Mouse (Mus musculus) E14TG2a.4 (cell line): Measurements from ENCODE around the gene Six4.
"Not testable (repeated sequence)": the region's sequence is repeated elsewhere in the genome, so short reads cannot be mapped to it uniquely, and the experiment has no call there.

Experiments
- H3K27me3 ChIP-seq: 2 replicates; pipeline ENCODE4 v1.6.1; 2014; ENCODE audit warnings: low read length, control low read depth; ENCODE audit not compliant: insufficient read depth
- H3K36me3 ChIP-seq: 2 replicates; pipeline ENCODE4 v1.6.1; 2014; ENCODE audit warnings: low read length, control low read depth; ENCODE audit not compliant: insufficient read depth
- H3K4me1 ChIP-seq: replicated peaks from 2 replicates; pipeline ENCODE4 v1.6.1; 2014; ENCODE audit warnings: low read depth, low read length, control low read depth
- H3K4me3 ChIP-seq: replicated peaks from 2 replicates; pipeline ENCODE4 v1.5.1; 2014; ENCODE audit warnings: mild to moderate bottlenecking, low read length
- H3K9me3 ChIP-seq: 2 replicates; pipeline ENCODE4 v1.6.1; 2014; ENCODE audit warnings: low read length, control low read depth
- CTCF ChIP-seq: conservative IDR thresholded peaks from 2 replicates; pipeline ENCODE4 v1.5.1; 2014; ENCODE audit warnings: low read length
- NANOG ChIP-seq: IDR thresholded peaks from 2 replicates; pipeline ENCODE4 v1.6.1; 2014; ENCODE audit warnings: borderline replicate concordance, low read length, mixed read lengths
- POU5F1 ChIP-seq: IDR thresholded peaks from 2 replicates; pipeline ENCODE4 v1.6.1; 2014; ENCODE audit warnings: low read length, borderline replicate concordance

The Six4 gene

GRCm38 (mm10) chr12:73123093-73124041 lies 10.1 kb upstream of the Six4 start, which contains the start of gene Mnat1:
Gene Mnat1 (plus strand): TSS chr12:73123717.
- TF ChIP-seq CTCF: no peak
- no peaks in the 10 kb centered on the region for H3K27me3 ChIP-seq
- H3K36me3 ChIP-seq: no peaks in the 10 kb centered on the region
- H3K4me1 ChIP-seq: peaks cover 32% of the 10 kb centered on the region
- H3K4me3 ChIP-seq: peak within 1 kb of the TSS; percentile 91
- H3K9me3 ChIP-seq: no peaks in the 10 kb centered on the region

GRCm38 (mm10) chr12:73112326-73113087 lies 749 bp downstream of the Six4 start:
- H3K9me3 ChIP-seq: no peaks in the 10 kb centered on the region
- TF ChIP-seq POU5F1 (no peak), CTCF (no peak), NANOG (no peak)
- H3K27me3 ChIP-seq: no peaks in the 10 kb centered on the region

GRCm38 (mm10) chr12:73111561-73112325 lies 1.5 kb downstream of the Six4 start:
- Histone ChIP-seq H3K27me3 (no peaks in the 10 kb centered on the region), H3K4me3 (peak overlapping the region; percentile 98), H3K36me3 (peaks cover 40% of the 10 kb centered on the region), H3K9me3 (no peaks in the 10 kb centered on the region), H3K4me1 (peaks cover 63% of the 10 kb centered on the region)
- TF ChIP-seq POU5F1 (no peak), CTCF (no peak), NANOG (no peak)

More at GRCm38 (mm10) chr12:73112326-73113087, 749 bp downstream of the Six4 start:
- Histone ChIP-seq H3K36me3 (peaks cover 32% of the 10 kb centered on the region), H3K4me3 (peak overlapping the region; percentile 98), H3K4me1 (peaks cover 58% of the 10 kb centered on the region)

- no peak for TF ChIP-seq CTCF
- no peak for TF ChIP-seq NANOG
- TF ChIP-seq POU5F1: no peak
- H3K36me3 ChIP-seq: peaks cover 51% of the 10 kb centered on the region
- H3K4me1 ChIP-seq: peaks cover 68% of the 10 kb centered on the region
- H3K4me3 ChIP-seq: peak overlapping the region; percentile 98
- no peaks in the 10 kb centered on the region for H3K27me3 ChIP-seq
- H3K9me3 ChIP-seq: no peaks in the 10 kb centered on the region
These were observed 2.7 kb downstream of the Six4 start for GRCm38 (mm10) chr12:73110431-73111111.

- no peak overlapping the region for H3K4me3 ChIP-seq
- no peaks in the 10 kb centered on the region for H3K9me3 ChIP-seq
- peaks cover 79% of the 10 kb centered on the region for H3K36me3 ChIP-seq
- no peak for TF ChIP-seq CTCF
- no peak for TF ChIP-seq POU5F1
- TF ChIP-seq NANOG: no peak
- H3K4me1 ChIP-seq: peaks cover 85% of the 10 kb centered on the region
- H3K27me3 ChIP-seq: no peaks in the 10 kb centered on the region
These were observed 5.4 kb downstream of the Six4 start for GRCm38 (mm10) chr12:73107821-73108220.

- H3K4me1 ChIP-seq: peaks cover 94% of the 10 kb centered on the region
- TF ChIP-seq NANOG (no peak), CTCF (no peak)
- H3K9me3 ChIP-seq: no peaks in the 10 kb centered on the region
- peaks cover 95% of the 10 kb centered on the region for H3K36me3 ChIP-seq
- no peaks in the 10 kb centered on the region for H3K27me3 ChIP-seq
- peak overlapping the region; percentile 45 for H3K4me3 ChIP-seq
These were observed 9.5 kb downstream of the Six4 start for GRCm38 (mm10) chr12:73103713-73104112.

GRCm38 (mm10) chr12:73098593-73098992 lies 14.7 kb downstream of the Six4 start:
- Histone ChIP-seq H3K27me3 (no peaks in the 10 kb centered on the region), H3K9me3 (no peaks in the 10 kb centered on the region)
- TF ChIP-seq NANOG: no peak
- TF ChIP-seq CTCF: no peak
- no peak for TF ChIP-seq POU5F1

GRCm38 (mm10) chr12:73096177-73096576 lies 17.1 kb downstream of the Six4 start:
- not testable (repeated sequence) for H3K27me3 ChIP-seq, H3K4me3 ChIP-seq, H3K9me3 ChIP-seq
- Histone ChIP-seq H3K4me1 (peaks cover 93% of the 10 kb centered on the region), H3K36me3 (peaks cover 36% of the 10 kb centered on the region)

More at GRCm38 (mm10) chr12:73098593-73098992, 14.7 kb downstream of the Six4 start:
- no peak overlapping the region for H3K4me3 ChIP-seq
- H3K36me3 ChIP-seq: peaks cover 60% of the 10 kb centered on the region
- peaks cover 90% of the 10 kb centered on the region for H3K4me1 ChIP-seq
